Mouse (Mus musculus) midbrain, embryonic 10.5 days (tissue): ENCODE results near the gene Ccdc144b. TPM values are rescaled to one million over a fixed set of nuclear protein-coding genes. Genes with fewer than 3 reads are reported as not detected.

Experiments used
- DNase-seq: peaks from one replicate; pipeline ENCODE4 v3.0.0-alpha.2; 2017; ENCODE audit warnings: low spot score
- H3K27ac ChIP-seq: fragments of 300-500 bp; sonication (generic); replicated peaks from 2 replicates; pipeline ENCODE4 v1.5.1; 2016; ENCODE audit warnings: mild to moderate bottlenecking
- H3K27me3 ChIP-seq: fragments of 300-500 bp; sonication (generic); 2 replicates; pipeline ENCODE4 v1.6.1; 2016; ENCODE audit warnings: low read depth, mild to moderate bottlenecking; ENCODE audit not compliant: poor library complexity, severe bottlenecking
- H3K36me3 ChIP-seq: fragments of 300-500 bp; sonication (generic); 2 replicates; pipeline ENCODE4 v1.6.1; 2016; ENCODE audit warnings: mild to moderate bottlenecking, moderate library complexity
- H3K4me1 ChIP-seq: fragments of 300-500 bp; sonication (generic); 2 replicates; pipeline ENCODE4 v1.6.1; 2016
- H3K4me3 ChIP-seq: fragments of 300-500 bp; sonication (generic); 2 replicates; pipeline ENCODE4 v1.5.1; 2016; ENCODE audit warnings: mild to moderate bottlenecking, moderate library complexity
- H3K9me3 ChIP-seq: fragments of 300-500 bp; sonication (generic); replicated peaks from 2 replicates; pipeline ENCODE4 v1.6.1; 2016; ENCODE audit warnings: mild to moderate bottlenecking
- WGBS: fragments of 180-500 bp; shearing (Covaris S2); methylation state at CpG from one replicate; pipeline ENCODE4 v1.1.7; 2016; 5-methylcytosine and 5-hydroxymethylcytosine counted together
- polyA plus RNA-seq: library from polyadenylated mRNA; unstranded; fragments of >200 nt; fragmentation: Nextera tagmentation; extraction: Ambion mirVana; gene quantifications from 2 replicates; pipeline ENCODE4 v1.2.1, GENCODE M21; 2016

Ccdc144b gene
- polyA plus RNA-seq, 1 experiment from 2014 or later: not detected

- H3K27me3 ChIP-seq: peaks cover 13% of the 10 kb centered on the region; the same call in 1 of the 2 replicates
- no peaks in the 10 kb centered on the region for H3K9me3 ChIP-seq
- under 1% methylated on average over 49 of the region's 49 CpGs for WGBS
- H3K4me3 ChIP-seq: peak within 1 kb of the TSS; percentile 94
- peaks cover 15% of the 10 kb centered on the region for H3K36me3 ChIP-seq
- peak within 1 kb of the TSS; percentile 86 for H3K27ac ChIP-seq
- H3K4me1 ChIP-seq: peaks cover 22% of the 10 kb centered on the region
- DNase-seq: peak; percentile 95
Observed at GRCm38 (mm10) chr3:36065843-36066651, 12.7 kb upstream of the Ccdc144b start, which contains the start of gene Acad9. TSS of gene Acad9 (plus strand) at chr3:36065979.

GRCm38 (mm10) chr3:36065166-36065565 lies 11.8 kb upstream of the Ccdc144b start:
- Histone ChIP-seq H3K27me3 (peaks cover 13% of the 10 kb centered on the region; the same call in 1 of the 2 replicates), H3K4me1 (peaks cover 22% of the 10 kb centered on the region), H3K27ac (peak overlapping the region; percentile 86; the same call in 1 of the 2 replicates), H3K36me3 (peaks cover 7% of the 10 kb centered on the region), H3K9me3 (no peaks in the 10 kb centered on the region), H3K4me3 (peak overlapping the region; percentile 94)
- no peak for DNase-seq
- WGBS: 91% methylated on average over 2 of the region's 2 CpGs

- Histone ChIP-seq H3K27ac (no peak overlapping the region), H3K9me3 (no peaks in the 10 kb centered on the region), H3K27me3 (peaks cover 13% of the 10 kb centered on the region; the same call in 1 of the 2 replicates), H3K4me1 (peaks cover 22% of the 10 kb centered on the region), H3K4me3 (no peak overlapping the region), H3K36me3 (peaks cover 1% of the 10 kb centered on the region; the same call in 1 of the 2 replicates)
- 90% methylated on average over 1 of the region's 1 CpGs for WGBS
- DNase-seq: no peak
Observed at GRCm38 (mm10) chr3:36064592-36065061, 11.3 kb upstream of the Ccdc144b start.

GRCm38 (mm10) chr3:36060096-36060850 lies 6.9 kb upstream of the Ccdc144b start:
- DNase-seq: peak; percentile 48
- H3K4me1 ChIP-seq: peaks cover 3% of the 10 kb centered on the region; the same call in 1 of the 2 replicates
- no peaks in the 10 kb centered on the region for H3K9me3 ChIP-seq
- no peak overlapping the region for H3K4me3 ChIP-seq
- WGBS: 34% methylated on average over 8 of the region's 8 CpGs
- H3K27ac ChIP-seq: no peak overlapping the region
- no peaks in the 10 kb centered on the region for H3K36me3 ChIP-seq
- peaks cover 13% of the 10 kb centered on the region; the same call in 1 of the 2 replicates for H3K27me3 ChIP-seq

GRCm38 (mm10) chr3:36049106-36049505 lies 4.2 kb downstream of the Ccdc144b start:
- Histone ChIP-seq H3K9me3 (no peaks in the 10 kb centered on the region), H3K27ac (no peak overlapping the region), H3K27me3 (no peaks in the 10 kb centered on the region), H3K4me3 (no peak overlapping the region), H3K36me3 (no peaks in the 10 kb centered on the region), H3K4me1 (no peaks in the 10 kb centered on the region)
- no peak for DNase-seq
- 63% methylated on average over 1 of the region's 1 CpGs for WGBS

GRCm38 (mm10) chr3:36045086-36045485 lies 8.3 kb downstream of the Ccdc144b start:
- H3K27ac ChIP-seq: no peak overlapping the region
- no peaks in the 10 kb centered on the region for H3K27me3 ChIP-seq
- H3K9me3 ChIP-seq: no peaks in the 10 kb centered on the region
- no peak overlapping the region for H3K4me3 ChIP-seq
- no peaks in the 10 kb centered on the region for H3K36me3 ChIP-seq
- H3K4me1 ChIP-seq: no peaks in the 10 kb centered on the region
- DNase-seq: no peak
- WGBS: 80% methylated on average over 4 of the region's 4 CpGs

- Histone ChIP-seq H3K27me3 (no peaks in the 10 kb centered on the region), H3K36me3 (no peaks in the 10 kb centered on the region), H3K4me3 (no peak overlapping the region), H3K27ac (no peak overlapping the region), H3K4me1 (no peaks in the 10 kb centered on the region), H3K9me3 (no peaks in the 10 kb centered on the region)
- DNase-seq: no peak
Observed at GRCm38 (mm10) chr3:36044520-36044919, 8.8 kb downstream of the Ccdc144b start.

GRCm38 (mm10) chr3:36031740-36032510 lies 21.4 kb downstream of the Ccdc144b start:
- no peaks in the 10 kb centered on the region for H3K9me3 ChIP-seq
- no peaks in the 10 kb centered on the region for H3K27me3 ChIP-seq
- no peak for DNase-seq
- no peaks in the 10 kb centered on the region for H3K4me1 ChIP-seq
- no peaks in the 10 kb centered on the region for H3K36me3 ChIP-seq
- 82% methylated on average over 6 of the region's 6 CpGs for WGBS
- no peak overlapping the region for H3K27ac ChIP-seq
- H3K4me3 ChIP-seq: no peak overlapping the region

GRCm38 (mm10) chr3:36029993-36030392 lies 23.4 kb downstream of the Ccdc144b start:
- no peak overlapping the region for H3K27ac ChIP-seq
- no peaks in the 10 kb centered on the region for H3K9me3 ChIP-seq
- WGBS: 86% methylated on average over 4 of the region's 4 CpGs
- no peaks in the 10 kb centered on the region for H3K4me1 ChIP-seq
- no peaks in the 10 kb centered on the region for H3K36me3 ChIP-seq
- H3K4me3 ChIP-seq: no peak overlapping the region
- H3K27me3 ChIP-seq: no peaks in the 10 kb centered on the region
- DNase-seq: no peak

- no peaks in the 10 kb centered on the region for H3K27me3 ChIP-seq
- no peaks in the 10 kb centered on the region for H3K4me1 ChIP-seq
- no peak overlapping the region for H3K27ac ChIP-seq
- no peak overlapping the region for H3K4me3 ChIP-seq
- WGBS: 90% methylated on average over 6 of the region's 6 CpGs
- H3K9me3 ChIP-seq: no peaks in the 10 kb centered on the region
- no peak for DNase-seq
- no peaks in the 10 kb centered on the region for H3K36me3 ChIP-seq
Observed at GRCm38 (mm10) chr3:36025732-36026131, 27.6 kb downstream of the Ccdc144b start.

- Histone ChIP-seq H3K27me3 (no peaks in the 10 kb centered on the region), H3K9me3 (no peaks in the 10 kb centered on the region; the same call in 1 of the 2 replicates), H3K4me3 (no peak overlapping the region), H3K36me3 (no peaks in the 10 kb centered on the region), H3K27ac (no peak overlapping the region), H3K4me1 (no peaks in the 10 kb centered on the region)
- WGBS: 87% methylated on average over 3 of the region's 3 CpGs
- DNase-seq: no peak
Observed at GRCm38 (mm10) chr3:36011239-36011638, 42.1 kb downstream of the Ccdc144b start.

GRCm38 (mm10) chr3:36008411-36009154 lies 44.8 kb downstream of the Ccdc144b start:
- Histone ChIP-seq H3K4me3 (no peak overlapping the region), H3K9me3 (no peaks in the 10 kb centered on the region; the same call in 1 of the 2 replicates), H3K27me3 (no peaks in the 10 kb centered on the region), H3K36me3 (no peaks in the 10 kb centered on the region), H3K27ac (no peak overlapping the region), H3K4me1 (no peaks in the 10 kb centered on the region)
- no peak for DNase-seq
- WGBS: 75% methylated on average over 4 of the region's 4 CpGs
